Mouse (Mus musculus) retina, postnatal 1 day (tissue): ENCODE measurements around the gene Dmrtc1a.
"Not testable (repeated sequence)": the region's sequence is repeated elsewhere in the genome, so short reads cannot be mapped to it uniquely, and the experiment has no call there.

ENCODE experiments used
- DNase-seq: peaks from one replicate; pipeline ENCODE4 v3.0.0-alpha.2; 2012

Gene Dmrtc1a

GRCm38 (mm10) chrX:102908587-102908986 lies at the start of gene Dmrtc1a, which contains the start of gene 1700011M02Rik:
Gene Dmrtc1a, minus strand, starts transcription at chrX:102908687.
Gene 1700011M02Rik, plus strand, starts transcription at chrX:102908905.
- DNase-seq, result not testable (repeated sequence)

GRCm38 (mm10) chrX:102950136-102950535 lies 41.6 kb upstream of the Dmrtc1a start:
- DNase-seq, result not testable (repeated sequence)

- DNase-seq, result no peak
Observed at GRCm38 (mm10) chrX:102936743-102937142, 28.3 kb upstream of the Dmrtc1a start.

- DNase-seq, result no peak
Observed at GRCm38 (mm10) chrX:102934395-102934764, 25.9 kb upstream of the Dmrtc1a start.

GRCm38 (mm10) chrX:102933571-102934394 lies 25.3 kb upstream of the Dmrtc1a start:
- DNase-seq, result peak; percentile 73

- DNase-seq, result peak; percentile 5
Observed at GRCm38 (mm10) chrX:102932992-102933570, 24.6 kb upstream of the Dmrtc1a start.

GRCm38 (mm10) chrX:102928072-102928471 lies 19.6 kb upstream of the Dmrtc1a start, which contains the start of gene 1700018G05Rik:
Gene 1700018G05Rik, plus strand, starts transcription at chrX:102928372.
- DNase-seq, result not testable (repeated sequence)

GRCm38 (mm10) chrX:102926707-102927106 lies 18.2 kb upstream of the Dmrtc1a start:
- DNase-seq, result peak; percentile 23

GRCm38 (mm10) chrX:102914823-102915222 lies 6.3 kb upstream of the Dmrtc1a start:
- not testable (repeated sequence) for DNase-seq

GRCm38 (mm10) chrX:102867871-102868270 lies 40.6 kb downstream of the Dmrtc1a start, which contains the start of gene 1700031F05Rik:
Gene 1700031F05Rik, minus strand, starts transcription at chrX:102867971.
- no peak for DNase-seq

- DNase-seq, result not testable (repeated sequence)
Observed at GRCm38 (mm10) chrX:102854516-102854915, 54.0 kb downstream of the Dmrtc1a start, which contains the start of gene Dmrtc1c2. Gene Dmrtc1c2, minus strand, starts transcription at chrX:102854616.
